Mouse (Mus musculus) brain, embryonic 14.5 days (tissue): ENCODE results near the gene Rhbdf2.

Source experiments
- CTCF ChIP-seq: fragments of 200-500 bp; IDR thresholded peaks from 2 replicates; pipeline ENCODE4 v1.5.1; 2012; ENCODE audit warnings: inconsistent platforms, mild to moderate bottlenecking, moderate library complexity, borderline replicate concordance; ENCODE audit not compliant: insufficient read depth, insufficient read length; ENCODE audit errors: extremely low read depth
- POLR2A ChIP-seq: fragments of 200-500 bp; IDR thresholded peaks from 2 replicates; pipeline ENCODE4 v1.6.1; 2012; ENCODE audit warnings: mild to moderate bottlenecking, inconsistent platforms, borderline replicate concordance; ENCODE audit not compliant: poor library complexity, insufficient read depth, insufficient read length, severe bottlenecking; ENCODE audit errors: extremely low read depth

DNA sequence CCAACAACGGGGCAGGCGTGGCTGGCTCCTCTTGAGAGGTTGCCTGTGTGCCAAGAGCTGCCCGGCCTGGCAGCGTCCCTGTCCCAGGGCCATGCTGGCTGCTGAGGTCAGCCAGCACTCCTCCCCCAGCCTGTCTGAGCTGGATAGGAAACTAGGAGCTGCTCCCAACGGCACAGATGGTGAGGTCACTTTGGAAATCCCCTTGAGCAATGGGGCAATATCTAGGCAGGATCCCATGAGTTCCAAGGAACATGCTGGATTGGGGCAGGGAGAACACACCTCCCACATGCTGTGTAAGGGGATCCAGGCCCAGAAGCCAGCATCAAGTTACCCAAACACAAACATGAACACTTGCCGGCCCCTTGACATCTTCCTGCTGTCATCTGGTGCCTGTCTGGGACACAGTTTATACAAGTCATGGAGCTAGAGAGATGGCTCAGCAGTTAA is 5.5 kb downstream of the Rhbdf2 start:
- no peak for TF ChIP-seq CTCF
- TF ChIP-seq POLR2A = no peak
